Mouse (Mus musculus) Patski (cell line): ENCODE data around the gene Cep152. TPM values are rescaled to one million over a fixed set of nuclear protein-coding genes. Genes with fewer than 3 reads are reported as not detected.
A peak's percentile ranks its signal among the peaks of the same experiment; 100 is the strongest.

Source experiments
- ATAC-seq: fragments of 100-300 bp; one replicate; pipeline ENCODE4 v1.8.0; 2021
- CTCF ChIA-PET: fragments of 350-600 bp; sonication (Branson Sonifier 250); formaldehyde crosslinking; loops from one replicate; lab custom pipeline; 2022; ENCODE audit warnings: inconsistent platforms; lab: Charles Lee
- POLR2A ChIA-PET: fragments of 350-600 bp; sonication (Branson Sonifier 250); formaldehyde crosslinking; loops from one replicate; lab custom pipeline; 2022; ENCODE audit warnings: antibody characterized with exemption, inconsistent platforms; lab: Charles Lee
- DNase-seq: peaks from one replicate; pipeline ENCODE4 v3.0.0-alpha.2; 2011; ENCODE audit warnings: low read depth, low spot score
- H3K27me3 ChIP-seq: fragments of 371-371 bp; one replicate; pipeline ENCODE4 v1.5.1; 2021
- CTCF ChIP-seq: fragments of 100-300 bp; IDR thresholded peaks from one replicate; pipeline ENCODE4 v1.5.1; 2021
- in situ Hi-C: fragments of 300-500 bp; cut with MboI; formaldehyde crosslinking; loops from 3 replicates; pipeline ENCODE4 v1.11.1; 2018; ENCODE audit warnings: low pct_unique_long_range_greater_than_20kb, mixed read lengths
- polyA plus RNA-seq: library from polyadenylated mRNA; unstranded; gene quantifications from one replicate; pipeline ENCODE4 v1.2.3, GENCODE M21; 2021

Cep152 gene
- 5.1 TPM for polyA plus RNA-seq

DNA sequence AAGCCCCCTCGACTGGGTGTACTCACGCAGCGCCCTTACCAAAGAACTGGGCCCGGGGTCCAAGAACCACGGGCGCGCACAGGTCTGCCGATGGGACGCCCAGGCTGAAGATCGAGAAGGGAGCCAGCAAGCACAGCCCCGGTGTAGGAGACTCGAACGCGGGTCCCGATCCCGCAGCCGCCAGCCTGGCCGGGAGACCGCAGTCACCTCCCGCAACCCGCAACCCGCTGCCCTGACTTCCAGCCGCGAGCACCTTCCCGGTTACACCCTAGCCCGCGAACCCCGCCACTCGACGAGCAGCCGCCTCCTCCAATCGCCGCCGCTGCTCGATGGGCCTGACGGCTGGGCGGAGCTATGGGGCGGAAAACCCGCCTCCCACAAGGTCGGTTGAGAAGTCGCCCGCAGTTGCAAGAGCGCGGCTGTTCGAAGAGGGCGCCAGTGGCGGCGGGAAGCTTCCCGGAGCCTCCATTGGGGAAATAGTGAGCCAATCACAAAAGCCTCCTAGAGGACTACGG lies at the start of gene Cep152:
TSS of gene Cep152 (minus strand) at position 277 of the 515 bp plus-strand sequence.
- peak; percentile 99 for ATAC-seq
- ChIA-PET CTCF (no interaction called here), POLR2A (no interaction called here)
- in situ Hi-C loops: loop anchor here (25.0 kb wide), 1 partner anchor 513 kb away; the partner anchor contains the start of gene Myef2
- no peak for TF ChIP-seq CTCF
- DNase-seq: peak; percentile 71
- peaks cover 10% of the 10 kb centered on the region for H3K27me3 ChIP-seq

DNA sequence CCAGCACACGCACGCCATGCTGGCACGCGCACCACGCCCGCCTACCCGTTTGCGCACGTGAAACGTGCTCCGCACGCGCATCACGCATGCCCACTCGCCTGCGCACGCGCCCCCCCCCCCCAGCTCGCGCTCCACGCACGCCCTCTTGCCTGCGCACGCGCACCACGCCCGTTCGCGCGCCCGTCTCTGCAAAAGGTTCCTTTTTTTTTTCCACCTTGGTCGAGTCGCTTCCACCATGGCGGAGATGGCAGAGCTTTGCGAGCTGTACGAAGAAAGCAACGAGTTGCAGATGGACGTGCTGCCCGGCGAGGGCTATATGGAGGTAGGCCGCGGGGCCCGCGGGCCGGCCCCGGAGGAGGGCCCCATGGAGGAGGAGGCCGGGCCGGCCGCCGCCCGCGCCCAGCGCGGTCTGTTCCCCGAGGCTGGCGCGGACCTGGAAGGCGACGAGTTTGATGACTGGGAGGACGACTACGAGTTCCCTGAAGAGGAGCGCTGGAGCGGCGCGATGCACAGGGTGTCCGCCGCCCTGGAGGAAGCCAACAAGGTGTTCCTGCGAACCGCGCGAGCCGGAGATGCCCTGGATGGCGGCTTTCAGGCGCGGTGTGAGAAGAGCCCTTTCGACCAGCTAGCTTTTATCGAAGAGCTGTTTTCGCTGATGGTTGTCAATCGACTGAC lies 48.2 kb upstream of the Cep152 start, which contains the start of gene Eid1:
TSS of gene Eid1 (plus strand) at position 139 of the 675 bp plus-strand sequence.
- TF ChIP-seq CTCF: no peak
- in situ Hi-C loops: loop anchor here (25.0 kb wide), 1 partner anchor 764 kb away; no protein-coding TSS in a partner anchor
- DNase-seq: no peak
- POLR2A ChIA-PET: interaction anchor here (0.6 to 0.7 kb wide), 2 partner anchors 39 to 48 kb away, joined by 3 to 7 read pairs; no protein-coding TSS in a partner anchor
- CTCF ChIA-PET: interaction anchor here (1.1 kb wide), 1 partner anchor 13 kb away, joined by 3 read pairs; no protein-coding TSS in a partner anchor
- peak; percentile 76 for ATAC-seq
- H3K27me3 ChIP-seq: no peaks in the 10 kb centered on the region

DNA sequence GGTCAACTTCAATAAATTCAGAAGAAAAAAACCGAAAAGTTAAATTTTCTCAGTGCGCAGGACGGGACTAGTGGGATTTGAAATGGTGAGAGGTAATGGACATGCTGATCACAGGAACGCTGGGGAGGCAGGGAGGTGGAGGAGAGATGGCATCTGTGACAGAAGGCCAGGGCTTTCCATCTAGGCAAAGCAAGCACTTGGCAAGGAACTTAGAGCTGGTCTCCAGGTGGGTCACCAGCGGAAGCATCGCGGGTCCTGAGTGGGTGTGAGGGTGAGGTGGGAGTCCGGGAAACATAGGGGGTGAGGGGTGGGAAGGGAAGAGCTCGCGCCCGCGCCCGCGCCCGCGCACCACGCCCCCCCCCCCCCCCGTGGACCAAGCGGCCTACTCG lies 47.6 kb upstream of the Cep152 start:
- ChIA-PET POLR2A (no interaction called here), CTCF (no interaction called here)
- H3K27me3 ChIP-seq: no peaks in the 10 kb centered on the region
- ATAC-seq: peak; percentile 36
- in situ Hi-C loops: loop anchor here (25.0 kb wide), 1 partner anchor 765 kb away; no protein-coding TSS in a partner anchor
- no peak for TF ChIP-seq CTCF
- no peak for DNase-seq

DNA sequence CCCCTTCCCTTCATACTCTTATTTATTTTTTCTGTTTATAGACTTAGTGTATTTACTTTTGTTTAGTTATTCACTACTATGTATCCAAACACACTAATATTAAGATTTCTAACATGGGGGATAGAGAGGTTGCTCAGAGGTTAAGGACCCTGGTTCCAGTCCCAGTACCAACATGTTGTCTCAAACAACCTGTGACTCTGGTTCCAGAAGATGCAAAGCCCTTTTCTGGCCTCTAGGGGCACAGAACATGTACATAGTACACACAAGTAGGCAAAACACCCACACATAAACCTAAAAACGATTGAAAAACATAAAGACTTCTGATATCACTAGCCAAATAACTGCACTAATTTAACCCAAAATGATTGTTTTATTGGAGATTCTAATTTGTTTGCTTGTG lies 45.9 kb upstream of the Cep152 start:
- ChIA-PET POLR2A (no interaction called here), CTCF (interaction anchor here (1.2 kb wide), 1 partner anchor 11 kb away, joined by 3 read pairs; no protein-coding TSS in a partner anchor)
- H3K27me3 ChIP-seq: no peaks in the 10 kb centered on the region
- no peak for DNase-seq
- peak; percentile 50 for TF ChIP-seq CTCF
- ATAC-seq: no peak
- in situ Hi-C loops: loop anchor here (25.0 kb wide), 1 partner anchor 766 kb away; no protein-coding TSS in a partner anchor

DNA sequence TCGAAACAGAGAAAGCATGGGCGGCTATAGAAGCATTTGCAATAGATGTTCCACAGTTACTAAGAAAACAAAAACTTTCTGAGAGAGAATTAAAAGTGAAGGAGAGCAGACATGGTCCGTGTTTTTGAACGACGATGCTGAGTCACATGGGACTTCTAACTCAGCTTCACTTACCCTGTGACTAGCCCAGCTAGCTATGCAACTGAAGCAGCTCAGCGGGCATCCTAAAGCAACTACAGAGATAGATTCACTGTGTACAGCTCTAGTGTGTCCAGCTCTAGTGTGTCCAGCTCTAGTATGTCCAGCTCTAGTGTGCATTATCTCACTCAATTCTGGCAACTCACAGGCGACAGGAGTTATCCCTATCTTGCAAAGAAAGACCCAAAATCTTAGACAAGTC lies 42.8 kb upstream of the Cep152 start:
- DNase-seq (no peak), ATAC-seq (no peak)
- in situ Hi-C loops: loop anchor here (10.0 to 25.0 kb wide), 2 partner anchors 367 to 770 kb away; partner anchors contain the start of gene Fgf7
- no peaks in the 10 kb centered on the region for H3K27me3 ChIP-seq
- ChIA-PET CTCF (interaction anchor here (0.9 to 3.0 kb wide), 9 partner anchors 19 to 403 kb away, joined by 3 to 20 read pairs (median 4); no protein-coding TSS in a partner anchor), POLR2A (no interaction called here)
- TF ChIP-seq CTCF: no peak

DNA sequence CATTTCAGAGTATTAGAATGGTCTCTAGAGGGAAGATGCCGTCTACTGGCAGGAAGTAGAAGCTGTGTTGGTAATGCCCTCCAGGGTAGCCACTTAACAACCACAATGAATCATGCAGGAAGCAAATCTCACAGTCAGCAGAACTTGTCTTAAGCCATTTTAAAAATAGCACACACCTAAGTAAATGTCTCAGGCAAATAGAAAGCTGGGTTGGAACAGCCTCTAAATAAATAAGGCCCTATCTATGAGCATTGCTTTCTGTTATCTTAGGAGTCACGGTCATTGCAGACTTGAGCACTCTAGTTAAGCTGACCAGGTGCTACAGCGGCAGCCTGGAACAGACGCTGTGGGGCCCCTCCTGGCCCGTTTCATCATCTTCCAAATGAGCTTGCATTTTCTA lies 42.3 kb upstream of the Cep152 start:
- H3K27me3 ChIP-seq: no peaks in the 10 kb centered on the region
- DNase-seq: no peak
- POLR2A ChIA-PET: no interaction called here
- peak; percentile 82 for ATAC-seq
- CTCF ChIA-PET: interaction anchor here (0.9 to 3.0 kb wide), 11 partner anchors 11 to 403 kb away, joined by 3 to 20 read pairs (median 3); no protein-coding TSS in a partner anchor
- in situ Hi-C loops: loop anchor here (10.0 to 25.0 kb wide), 2 partner anchors 368 to 770 kb away; partner anchors contain the start of gene Fgf7
- peak; percentile 57 for TF ChIP-seq CTCF

DNA sequence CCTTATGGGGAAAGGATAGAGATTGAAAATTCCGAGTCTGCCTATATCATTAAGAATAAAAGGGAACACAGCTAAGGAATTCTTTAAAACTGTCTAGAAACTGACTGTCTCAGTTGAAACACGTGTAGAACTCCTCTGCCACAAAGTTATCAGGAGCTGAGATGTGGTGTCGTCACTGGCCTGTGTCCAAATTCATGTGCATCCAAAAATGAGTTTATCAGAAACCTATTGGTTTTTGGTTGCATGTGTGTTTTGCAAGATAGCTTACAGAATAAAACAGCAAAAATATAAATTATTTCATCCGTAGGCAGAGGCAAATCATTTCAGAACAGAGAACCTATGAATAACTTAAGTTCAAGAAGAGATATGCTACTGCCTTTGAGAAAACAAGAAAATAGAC lies 41.8 kb upstream of the Cep152 start:
- ChIA-PET POLR2A (interaction anchor here (0.6 kb wide), 1 partner anchor 386 kb away, joined by 4 read pairs; no protein-coding TSS in a partner anchor), CTCF (interaction anchor here (0.9 to 3.0 kb wide), 12 partner anchors 10 to 402 kb away, joined by 3 to 20 read pairs (median 3); no protein-coding TSS in a partner anchor)
- DNase-seq (no peak), ATAC-seq (no peak)
- no peaks in the 10 kb centered on the region for H3K27me3 ChIP-seq
- in situ Hi-C loops: loop anchor here (10.0 to 25.0 kb wide), 2 partner anchors 368 to 771 kb away; partner anchors contain the start of gene Fgf7
- no peak for TF ChIP-seq CTCF

DNA sequence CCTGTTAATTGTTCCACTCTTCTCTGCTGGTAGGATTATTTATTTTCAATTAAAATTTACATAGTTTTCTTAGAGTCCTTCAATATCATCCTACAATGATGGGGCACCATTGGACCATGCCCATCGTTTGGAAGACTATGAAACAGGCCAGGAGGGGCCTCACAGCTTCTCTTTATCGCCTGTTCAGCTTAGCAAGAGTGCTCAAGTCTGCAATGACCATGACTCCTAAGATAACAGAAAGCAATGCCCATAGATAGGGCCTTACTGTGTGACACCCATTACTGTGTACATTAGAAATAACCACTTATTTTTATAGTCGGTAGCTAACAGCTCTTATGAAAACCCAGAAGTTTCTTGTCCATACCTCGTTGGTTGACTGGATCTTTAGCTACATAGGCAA lies 41.0 kb upstream of the Cep152 start:
- in situ Hi-C loops: loop anchor here (10.0 to 25.0 kb wide), 2 partner anchors 369 to 771 kb away; partner anchors contain the start of gene Fgf7
- CTCF ChIA-PET: interaction anchor here (0.9 to 3.0 kb wide), 3 partner anchors 11 to 64 kb away, joined by 3 to 20 read pairs (median 3); no protein-coding TSS in a partner anchor
- ATAC-seq: no peak

DNA sequence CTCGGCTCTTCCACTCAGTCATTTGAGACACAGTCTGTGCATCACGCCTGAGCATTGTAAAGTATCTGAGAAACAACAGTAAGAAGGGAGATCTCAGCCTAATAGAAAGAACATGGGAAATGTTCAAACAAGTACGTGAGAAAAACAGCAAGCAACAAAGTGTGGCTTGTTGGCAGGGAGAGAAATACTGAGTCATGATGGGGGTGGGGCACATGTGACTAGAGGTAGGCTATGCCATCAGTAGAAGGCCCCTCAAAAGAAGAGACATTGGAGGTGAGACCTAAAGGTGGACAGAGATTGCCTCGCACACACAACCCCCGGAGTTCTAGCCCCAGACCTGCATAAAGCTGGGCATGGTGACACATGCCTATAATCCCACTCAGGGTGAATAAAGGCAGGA lies 40.3 kb upstream of the Cep152 start:
- POLR2A ChIA-PET: interaction anchor here (1.1 kb wide), 1 partner anchor 72 kb away, joined by 3 read pairs; no protein-coding TSS in a partner anchor
- in situ Hi-C loops: loop anchor here (10.0 to 25.0 kb wide), 2 partner anchors 370 to 772 kb away; partner anchors contain the start of gene Fgf7
- CTCF ChIA-PET: interaction anchor here (1.1 to 3.0 kb wide), 2 partner anchors 38 to 65 kb away, joined by 3 to 20 read pairs; no protein-coding TSS in a partner anchor
- TF ChIP-seq CTCF: no peak
- no peak for DNase-seq
- no peak for ATAC-seq
- H3K27me3 ChIP-seq: no peaks in the 10 kb centered on the region

More for the DNA sequence above, 41.0 kb upstream of the Cep152 start:
- POLR2A ChIA-PET: no interaction called here
- TF ChIP-seq CTCF: no peak
- no peak for DNase-seq
- H3K27me3 ChIP-seq: no peaks in the 10 kb centered on the region

DNA sequence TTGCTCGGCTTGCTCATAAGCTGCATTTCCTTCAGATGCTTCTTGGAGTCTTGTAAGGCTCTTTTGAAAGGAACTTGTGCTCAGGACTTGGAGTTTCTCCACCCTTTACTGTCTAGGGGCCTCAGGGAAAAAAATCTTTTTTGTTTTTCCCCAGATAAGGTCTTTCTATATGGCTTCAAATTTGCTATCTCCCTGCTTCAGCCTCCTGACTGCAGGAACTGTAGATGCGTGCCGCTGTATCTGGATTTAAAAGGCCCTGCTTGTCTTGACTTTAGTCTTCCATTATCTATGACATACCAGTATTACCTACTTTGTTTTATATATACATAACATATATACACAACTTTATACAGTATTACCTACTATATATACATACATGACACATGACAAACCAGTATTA lies 37.6 kb upstream of the Cep152 start:
- POLR2A ChIA-PET: no interaction called here
- DNase-seq: no peak
- no peak for ATAC-seq
- CTCF ChIA-PET: no interaction called here
- no peak for TF ChIP-seq CTCF
- in situ Hi-C loops: loop anchor here (10.0 to 25.0 kb wide), 2 partner anchors 372 to 775 kb away; partner anchors contain the start of gene Fgf7
- no peaks in the 10 kb centered on the region for H3K27me3 ChIP-seq
